Mouse (Mus musculus) neural tube, embryonic 12.5 days (tissue): Measurements from ENCODE around the gene Ate1. TPM values are rescaled to one million over a fixed set of nuclear protein-coding genes. Genes with fewer than 3 reads are reported as not detected.
A peak's percentile ranks its signal among the peaks of the same experiment; 100 is the strongest.

ENCODE experiments used
- ATAC-seq: fragments of 200-750 bp; cut with Nextera tagmentation; 2 replicates; pipeline ENCODE4 v1.8.0; 2017; ENCODE audit warnings: low read depth, mild to moderate bottlenecking, moderate TSS enrichment, moderate library complexity; ENCODE audit not compliant: low FRiP score
- H3K27ac ChIP-seq: fragments of 300-500 bp; sonication (generic); 2 replicates; pipeline ENCODE4 v1.5.1; 2016
- H3K27me3 ChIP-seq: fragments of 300-500 bp; sonication (generic); replicated peaks from 2 replicates; pipeline ENCODE4 v1.6.1; 2016; ENCODE audit warnings: mild to moderate bottlenecking
- H3K36me3 ChIP-seq: fragments of 300-500 bp; sonication (generic); 2 replicates; pipeline ENCODE4 v1.6.1; 2016; ENCODE audit warnings: mild to moderate bottlenecking
- H3K4me1 ChIP-seq: fragments of 300-500 bp; sonication (generic); 2 replicates; pipeline ENCODE4 v1.6.1; 2016
- H3K4me2 ChIP-seq: fragments of 300-500 bp; sonication (generic); replicated peaks from 2 replicates; pipeline ENCODE4 v1.6.1; 2016; ENCODE audit warnings: mild to moderate bottlenecking
- H3K4me3 ChIP-seq: fragments of 300-500 bp; sonication (generic); 2 replicates; pipeline ENCODE4 v1.5.1; 2016
- H3K9ac ChIP-seq: fragments of 300-500 bp; sonication (generic); 2 replicates; pipeline ENCODE4 v1.6.1; 2016; ENCODE audit warnings: mild to moderate bottlenecking
- H3K9me3 ChIP-seq: fragments of 300-500 bp; sonication (generic); 2 replicates; pipeline ENCODE4 v1.6.1; 2016; ENCODE audit warnings: mild to moderate bottlenecking
- WGBS: fragments of 180-500 bp; shearing (Covaris S2); methylation state at CpG from one replicate; pipeline ENCODE4 v1.1.7; 2016; 5-methylcytosine and 5-hydroxymethylcytosine counted together
- polyA plus RNA-seq: library from polyadenylated mRNA; unstranded; fragments of >200 nt; fragmentation: Nextera tagmentation; extraction: Ambion mirVana; gene quantifications from 2 replicates; pipeline ENCODE4 v1.2.1, GENCODE M21; 2016

Ate1 gene
- polyA plus RNA-seq: 62.7 and 71.6 TPM in 2 replicates

- H3K9me3 ChIP-seq: no peaks in the 10 kb centered on the region
- peak within 1 kb of the TSS; percentile 91 for H3K27ac ChIP-seq
- H3K4me3 ChIP-seq: peak within 1 kb of the TSS; percentile 80
- 22% methylated on average over 20 of the region's 20 CpGs for whole genome bisulfite sequencing
- H3K27me3 ChIP-seq: no peaks in the 10 kb centered on the region
- H3K4me1 ChIP-seq: peaks cover 20% of the 10 kb centered on the region
- no peak for ATAC-seq
- H3K36me3 ChIP-seq: no peaks in the 10 kb centered on the region; the same call in 1 of the 2 replicates
- H3K9ac ChIP-seq: peak within 1 kb of the TSS; percentile 89
- peak within 1 kb of the TSS; percentile 73 for H3K4me2 ChIP-seq
Measured at GRCm38 (mm10) chr7:130520049-130520425, at the start of gene Ate1. Gene Ate1 (minus strand): TSS chr7:130520369.

GRCm38 (mm10) chr7:130568783-130569436 is 48.7 kb upstream of the Ate1 start:
- no peak for ATAC-seq
- H3K4me2 ChIP-seq: no peak overlapping the region
- H3K27me3 ChIP-seq: no peaks in the 10 kb centered on the region
- no peaks in the 10 kb centered on the region for H3K9me3 ChIP-seq
- no peak overlapping the region for H3K27ac ChIP-seq
- H3K36me3 ChIP-seq: no peaks in the 10 kb centered on the region
- H3K9ac ChIP-seq: no peak overlapping the region
- peaks cover 2% of the 10 kb centered on the region; the same call in 1 of the 2 replicates for H3K4me1 ChIP-seq
- 79% methylated on average over 9 of the region's 9 CpGs for WGBS
- H3K4me3 ChIP-seq: no peak overlapping the region

GRCm38 (mm10) chr7:130564596-130564995 is 44.4 kb upstream of the Ate1 start:
- Histone ChIP-seq H3K9ac (no peak overlapping the region), H3K4me3 (no peak overlapping the region), H3K9me3 (no peaks in the 10 kb centered on the region), H3K4me2 (no peak overlapping the region), H3K36me3 (no peaks in the 10 kb centered on the region), H3K27me3 (no peaks in the 10 kb centered on the region), H3K4me1 (no peaks in the 10 kb centered on the region), H3K27ac (no peak overlapping the region)
- no peak for ATAC-seq
- 78% methylated on average over 3 of the region's 3 CpGs for WGBS

- Histone ChIP-seq H3K4me3 (no peak overlapping the region), H3K9ac (no peak overlapping the region), H3K27me3 (no peaks in the 10 kb centered on the region), H3K4me2 (no peak overlapping the region), H3K4me1 (no peaks in the 10 kb centered on the region), H3K36me3 (no peaks in the 10 kb centered on the region), H3K9me3 (no peaks in the 10 kb centered on the region), H3K27ac (no peak overlapping the region)
- ATAC-seq: no peak
- WGBS: 65% methylated on average over 4 of the region's 4 CpGs
Measured at GRCm38 (mm10) chr7:130563880-130564279, 43.7 kb upstream of the Ate1 start.

- H3K27me3 ChIP-seq: no peaks in the 10 kb centered on the region
- H3K4me2 ChIP-seq: no peak overlapping the region
- no peaks in the 10 kb centered on the region for H3K4me1 ChIP-seq
- no peak overlapping the region for H3K27ac ChIP-seq
- no peaks in the 10 kb centered on the region for H3K36me3 ChIP-seq
- ATAC-seq: no peak
- no peak overlapping the region for H3K4me3 ChIP-seq
- 94% methylated on average over 4 of the region's 4 CpGs for WGBS
- no peaks in the 10 kb centered on the region for H3K9me3 ChIP-seq
- no peak overlapping the region for H3K9ac ChIP-seq
Measured at GRCm38 (mm10) chr7:130563276-130563675, 43.1 kb upstream of the Ate1 start.

- Histone ChIP-seq H3K9ac (no peak overlapping the region), H3K4me3 (no peak overlapping the region), H3K36me3 (no peaks in the 10 kb centered on the region), H3K4me1 (no peaks in the 10 kb centered on the region), H3K27me3 (no peaks in the 10 kb centered on the region), H3K27ac (no peak overlapping the region), H3K9me3 (no peaks in the 10 kb centered on the region), H3K4me2 (no peak overlapping the region)
- 86% methylated on average over 1 of the region's 1 CpGs for WGBS
- ATAC-seq: no peak
Measured at GRCm38 (mm10) chr7:130560933-130561332, 40.8 kb upstream of the Ate1 start.

GRCm38 (mm10) chr7:130558592-130558991 is 38.4 kb upstream of the Ate1 start:
- Histone ChIP-seq H3K9me3 (no peaks in the 10 kb centered on the region), H3K27ac (no peak overlapping the region), H3K27me3 (no peaks in the 10 kb centered on the region), H3K4me3 (no peak overlapping the region), H3K9ac (no peak overlapping the region), H3K4me2 (no peak overlapping the region), H3K4me1 (no peaks in the 10 kb centered on the region), H3K36me3 (no peaks in the 10 kb centered on the region)
- ATAC-seq: no peak
- WGBS: 79% methylated on average over 4 of the region's 4 CpGs

GRCm38 (mm10) chr7:130555597-130555996 is 35.4 kb upstream of the Ate1 start:
- no peak overlapping the region for H3K9ac ChIP-seq

GRCm38 (mm10) chr7:130553321-130553720 is 33.2 kb upstream of the Ate1 start:
- no peaks in the 10 kb centered on the region for H3K4me1 ChIP-seq
- no peaks in the 10 kb centered on the region for H3K9me3 ChIP-seq
- no peak overlapping the region for H3K4me3 ChIP-seq
- H3K27ac ChIP-seq: no peak overlapping the region
- no peak overlapping the region for H3K4me2 ChIP-seq
- H3K36me3 ChIP-seq: no peaks in the 10 kb centered on the region
- WGBS: 73% methylated on average over 4 of the region's 4 CpGs
- no peak for ATAC-seq
- no peak overlapping the region for H3K9ac ChIP-seq
- H3K27me3 ChIP-seq: no peaks in the 10 kb centered on the region

More at GRCm38 (mm10) chr7:130555597-130555996, 35.4 kb upstream of the Ate1 start:
- Histone ChIP-seq H3K27me3 (no peaks in the 10 kb centered on the region), H3K9me3 (no peaks in the 10 kb centered on the region), H3K27ac (no peak overlapping the region), H3K4me2 (no peak overlapping the region), H3K4me1 (no peaks in the 10 kb centered on the region), H3K4me3 (no peak overlapping the region), H3K36me3 (no peaks in the 10 kb centered on the region)
- no peak for ATAC-seq
- WGBS: 73% methylated on average over 5 of the region's 5 CpGs

GRCm38 (mm10) chr7:130552780-130553179 is 32.6 kb upstream of the Ate1 start:
- ATAC-seq: no peak
- Histone ChIP-seq H3K27ac (no peak overlapping the region), H3K4me2 (no peak overlapping the region), H3K9ac (no peak overlapping the region), H3K4me3 (no peak overlapping the region), H3K27me3 (no peaks in the 10 kb centered on the region), H3K4me1 (no peaks in the 10 kb centered on the region), H3K36me3 (no peaks in the 10 kb centered on the region), H3K9me3 (no peaks in the 10 kb centered on the region)
- WGBS: 65% methylated on average over 5 of the region's 5 CpGs

GRCm38 (mm10) chr7:130547635-130548175 is 27.5 kb upstream of the Ate1 start:
- H3K27me3 ChIP-seq: no peaks in the 10 kb centered on the region
- peaks cover 19% of the 10 kb centered on the region for H3K36me3 ChIP-seq
- peak overlapping the region; percentile 83 for H3K4me2 ChIP-seq
- H3K4me3 ChIP-seq: no peak overlapping the region
- peaks cover 11% of the 10 kb centered on the region for H3K4me1 ChIP-seq
- WGBS: 87% methylated on average over 12 of the region's 12 CpGs
- H3K9ac ChIP-seq: no peak overlapping the region
- no peak overlapping the region for H3K27ac ChIP-seq
- no peaks in the 10 kb centered on the region for H3K9me3 ChIP-seq
- peak; percentile 14; the same call in 1 of the 2 replicates for ATAC-seq

GRCm38 (mm10) chr7:130546791-130547484 is 26.8 kb upstream of the Ate1 start:
- H3K4me2 ChIP-seq: peak overlapping the region; percentile 83
- under 1% methylated on average over 84 of the region's 84 CpGs for WGBS
- H3K36me3 ChIP-seq: peaks cover 27% of the 10 kb centered on the region
- H3K9me3 ChIP-seq: no peaks in the 10 kb centered on the region
- peak overlapping the region; percentile 97 for H3K27ac ChIP-seq
- peak overlapping the region; percentile 89 for H3K9ac ChIP-seq
- H3K4me3 ChIP-seq: peak overlapping the region; percentile 83
- ATAC-seq: peak; percentile 97
- peaks cover 11% of the 10 kb centered on the region for H3K4me1 ChIP-seq
- H3K27me3 ChIP-seq: no peaks in the 10 kb centered on the region
